Mouse (Mus musculus) embryonic facial prominence, embryonic 11.5 days (tissue): Measurements from ENCODE around the gene Slc27a3. TPM values are rescaled to one million over a fixed set of nuclear protein-coding genes. Genes with fewer than 3 reads are reported as not detected.

ENCODE experiments used
- ATAC-seq: fragments of 200-750 bp; cut with Nextera tagmentation; replicated peaks from 2 replicates; pipeline ENCODE4 v1.8.0; 2017; ENCODE audit warnings: low read depth; ENCODE audit not compliant: insufficient number of reproducible peaks, low FRiP score, low TSS enrichment
- DNase-seq: peaks from one replicate; pipeline ENCODE4 v3.0.0-alpha.2; 2015; ENCODE audit warnings: low spot score
- H3K27ac ChIP-seq: fragments of 300-500 bp; sonication (generic); replicated peaks from 2 replicates; pipeline ENCODE4 v1.5.1; 2014; ENCODE audit warnings: mild to moderate bottlenecking, low read depth, low read length, control low read depth
- H3K27me3 ChIP-seq: fragments of 300-500 bp; sonication (generic); 2 replicates; pipeline ENCODE4 v1.6.1; 2014; ENCODE audit warnings: mild to moderate bottlenecking, low read length, moderate library complexity, mixed read lengths; ENCODE audit not compliant: control insufficient read depth, insufficient read depth
- H3K36me3 ChIP-seq: fragments of 300-500 bp; sonication (generic); replicated peaks from 2 replicates; pipeline ENCODE4 v1.6.1; 2014; ENCODE audit warnings: low read depth, mild to moderate bottlenecking, low read length, moderate library complexity, mixed read lengths; ENCODE audit not compliant: control insufficient read depth, insufficient read depth
- H3K4me1 ChIP-seq: fragments of 300-500 bp; sonication (generic); 2 replicates; pipeline ENCODE4 v1.6.1; 2014; ENCODE audit warnings: low read length, mixed read lengths; ENCODE audit not compliant: control insufficient read depth, insufficient read depth
- H3K4me2 ChIP-seq: fragments of 300-500 bp; sonication (generic); 2 replicates; pipeline ENCODE4 v1.6.1; 2014; ENCODE audit warnings: low read depth, mild to moderate bottlenecking, control low read depth, low read length, moderate library complexity
- H3K4me3 ChIP-seq: fragments of 300-500 bp; sonication (generic); 2 replicates; pipeline ENCODE4 v1.5.1; 2014; ENCODE audit warnings: low read depth, low read length, control low read depth
- H3K9ac ChIP-seq: fragments of 300-500 bp; sonication (generic); replicated peaks from 2 replicates; pipeline ENCODE4 v1.6.1; 2014; ENCODE audit warnings: mild to moderate bottlenecking, control low read depth, low read length
- H3K9me3 ChIP-seq: fragments of 300-500 bp; sonication (generic); replicated peaks from 2 replicates; pipeline ENCODE4 v1.6.1; 2016; ENCODE audit warnings: mild to moderate bottlenecking, low read length, inconsistent platforms, mixed read lengths; ENCODE audit not compliant: control insufficient read depth
- WGBS: fragments of 180-500 bp; shearing (Covaris S2); extraction: QIAGEN DNeasy Blood & Tissue Kit; methylation state at CpG from one replicate; pipeline ENCODE4 v1.1.7; 2014; 5-methylcytosine and 5-hydroxymethylcytosine counted together
- polyA plus RNA-seq: library from polyadenylated mRNA; unstranded; fragments of >200 nt; fragmentation: Nextera tagmentation; extraction: Ambion mirVana; gene quantifications from 2 replicates; pipeline ENCODE4 v1.2.1, GENCODE M21; 2014

Gene Slc27a3
- polyA plus RNA-seq, 1 experiment from 2014 or later, result 15.3 TPM

- Histone ChIP-seq H3K4me3 (no peak overlapping the region), H3K9me3 (no peaks in the 10 kb centered on the region), H3K9ac (no peak overlapping the region), H3K4me2 (no peak overlapping the region), H3K27me3 (no peaks in the 10 kb centered on the region), H3K4me1 (no peaks in the 10 kb centered on the region), H3K36me3 (peaks cover 16% of the 10 kb centered on the region), H3K27ac (no peak overlapping the region)
- no peak for DNase-seq
- ATAC-seq, result no peak
- 94% methylated on average over 5 of the region's 5 CpGs for WGBS
Observed at GRCm38 (mm10) chr3:90406414-90406813, 16.7 kb upstream of the Slc27a3 start.

GRCm38 (mm10) chr3:90404609-90405008 is 14.9 kb upstream of the Slc27a3 start:
- 81% methylated on average over 4 of the region's 4 CpGs for WGBS
- no peaks in the 10 kb centered on the region for H3K4me1 ChIP-seq
- H3K9ac ChIP-seq, result no peak overlapping the region

GRCm38 (mm10) chr3:90404121-90404520 is 14.4 kb upstream of the Slc27a3 start:
- Histone ChIP-seq H3K9me3 (no peaks in the 10 kb centered on the region), H3K27ac (no peak overlapping the region), H3K9ac (no peak overlapping the region), H3K4me2 (no peak overlapping the region), H3K4me1 (no peaks in the 10 kb centered on the region), H3K4me3 (no peak overlapping the region), H3K36me3 (peaks cover 21% of the 10 kb centered on the region), H3K27me3 (no peaks in the 10 kb centered on the region)
- DNase-seq, result no peak
- no peak for ATAC-seq
- WGBS, result 89% methylated on average over 3 of the region's 3 CpGs

More at GRCm38 (mm10) chr3:90404609-90405008, 14.9 kb upstream of the Slc27a3 start:
- ATAC-seq (no peak), DNase-seq (no peak)
- Histone ChIP-seq H3K4me3 (no peak overlapping the region), H3K27me3 (no peaks in the 10 kb centered on the region), H3K36me3 (peaks cover 21% of the 10 kb centered on the region), H3K27ac (no peak overlapping the region), H3K4me2 (no peak overlapping the region), H3K9me3 (no peaks in the 10 kb centered on the region)

GRCm38 (mm10) chr3:90400993-90401392 is 11.3 kb upstream of the Slc27a3 start:
- no peak overlapping the region for H3K4me3 ChIP-seq
- peaks cover 17% of the 10 kb centered on the region for H3K36me3 ChIP-seq
- H3K27ac ChIP-seq, result no peak overlapping the region
- no peak for ATAC-seq
- no peaks in the 10 kb centered on the region for H3K4me1 ChIP-seq
- H3K9ac ChIP-seq, result no peak overlapping the region
- no peaks in the 10 kb centered on the region for H3K9me3 ChIP-seq
- no peak overlapping the region for H3K4me2 ChIP-seq
- H3K27me3 ChIP-seq, result no peaks in the 10 kb centered on the region
- 94% methylated on average over 4 of the region's 4 CpGs for WGBS
- DNase-seq, result no peak

- H3K9me3 ChIP-seq, result no peaks in the 10 kb centered on the region
- H3K36me3 ChIP-seq, result peaks cover 21% of the 10 kb centered on the region
- no peak for ATAC-seq
- H3K4me2 ChIP-seq, result no peak overlapping the region
- H3K27me3 ChIP-seq, result no peaks in the 10 kb centered on the region
- no peak overlapping the region for H3K4me3 ChIP-seq
- DNase-seq, result no peak
- H3K4me1 ChIP-seq, result peaks cover 2% of the 10 kb centered on the region; the same call in 1 of the 2 replicates
- 96% methylated on average over 3 of the region's 3 CpGs for WGBS
- H3K9ac ChIP-seq, result no peak overlapping the region
- H3K27ac ChIP-seq, result no peak overlapping the region
Observed at GRCm38 (mm10) chr3:90395629-90396028, 5.9 kb upstream of the Slc27a3 start.

- H3K9ac ChIP-seq, result no peak overlapping the region
- peaks cover 19% of the 10 kb centered on the region for H3K36me3 ChIP-seq
- H3K27ac ChIP-seq, result no peak overlapping the region
- no peak overlapping the region for H3K4me2 ChIP-seq
- no peaks in the 10 kb centered on the region for H3K27me3 ChIP-seq
- H3K4me1 ChIP-seq, result peaks cover 2% of the 10 kb centered on the region; the same call in 1 of the 2 replicates
- no peak for DNase-seq
- ATAC-seq, result no peak
- H3K9me3 ChIP-seq, result no peaks in the 10 kb centered on the region
- WGBS, result 93% methylated on average over 3 of the region's 3 CpGs
- no peak overlapping the region for H3K4me3 ChIP-seq
Observed at GRCm38 (mm10) chr3:90392661-90393060, 2.9 kb upstream of the Slc27a3 start.

GRCm38 (mm10) chr3:90391941-90392340 is 2.2 kb upstream of the Slc27a3 start:
- H3K27me3 ChIP-seq, result no peaks in the 10 kb centered on the region
- ATAC-seq, result no peak
- no peak overlapping the region for H3K9ac ChIP-seq
- no peak overlapping the region for H3K4me2 ChIP-seq
- H3K36me3 ChIP-seq, result peaks cover 19% of the 10 kb centered on the region
- 90% methylated on average over 8 of the region's 8 CpGs for WGBS
- no peak overlapping the region for H3K27ac ChIP-seq
- H3K4me1 ChIP-seq, result peaks cover 2% of the 10 kb centered on the region; the same call in 1 of the 2 replicates
- no peak overlapping the region for H3K4me3 ChIP-seq
- no peak for DNase-seq
- no peaks in the 10 kb centered on the region for H3K9me3 ChIP-seq

- peaks cover 19% of the 10 kb centered on the region for H3K36me3 ChIP-seq
- peaks cover 2% of the 10 kb centered on the region; the same call in 1 of the 2 replicates for H3K4me1 ChIP-seq
- no peaks in the 10 kb centered on the region for H3K9me3 ChIP-seq
- peak overlapping the region; percentile 89; the same call in 1 of the 2 replicates for H3K27ac ChIP-seq
- no peak overlapping the region for H3K9ac ChIP-seq
- no peaks in the 10 kb centered on the region for H3K27me3 ChIP-seq
- DNase-seq (no peak), ATAC-seq (no peak)
- peak overlapping the region; percentile 1; the same call in 1 of the 2 replicates for H3K4me2 ChIP-seq
- no peak overlapping the region for H3K4me3 ChIP-seq
- WGBS, result 64% methylated on average over 4 of the region's 4 CpGs
Observed at GRCm38 (mm10) chr3:90391004-90391403, 1.3 kb upstream of the Slc27a3 start.
